Mouse (Mus musculus): ENCODE data around the gene Pak6. TPM values are rescaled to one million over a fixed set of nuclear protein-coding genes. Genes with fewer than 3 reads are reported as not detected.
"Not testable (repeated sequence)": the region's sequence is repeated elsewhere in the genome, so short reads cannot be mapped to it uniquely, and the experiment has no call there.

Pak6 gene
- polyA plus RNA-seq, 1 experiment from 2014 or later, result 0.45 TPM

DNA sequence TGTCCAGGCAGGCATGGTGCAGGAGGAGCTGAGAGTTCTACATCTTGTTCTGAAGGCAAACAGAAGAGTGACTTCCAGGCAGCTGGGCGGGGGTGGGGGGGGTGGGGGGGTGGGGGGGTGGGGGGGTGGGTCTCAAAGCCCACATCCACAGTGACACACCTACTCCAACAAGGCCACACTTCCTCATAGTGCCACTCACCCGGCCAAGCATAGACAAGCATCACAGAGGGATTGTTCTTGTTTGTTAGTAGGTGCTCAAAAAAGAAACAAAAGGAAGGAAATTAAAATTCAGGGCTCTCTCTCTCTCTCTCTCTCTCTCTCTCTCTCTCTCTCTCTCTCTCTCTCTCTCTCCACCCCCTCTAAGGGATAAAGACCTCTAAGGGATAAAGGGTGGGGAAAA, 12.4 kb upstream of the Pak6 start:
- H3K36me3 ChIP-seq (replicated peaks), result peaks cover 10% of the 10 kb centered on the region
- not testable (repeated sequence) for H3K27ac ChIP-seq (replicated peaks); H3K9me3 ChIP-seq; H3K4me1 ChIP-seq; H3K4me3 ChIP-seq; DNase-seq (ENCODE audit: low spot score); H3K27me3 ChIP-seq (replicated peaks; ENCODE audit: low read depth, poor library complexity, severe bottlenecking)
- 63% methylated on average over 2 of the region's 2 CpGs for WGBS

DNA sequence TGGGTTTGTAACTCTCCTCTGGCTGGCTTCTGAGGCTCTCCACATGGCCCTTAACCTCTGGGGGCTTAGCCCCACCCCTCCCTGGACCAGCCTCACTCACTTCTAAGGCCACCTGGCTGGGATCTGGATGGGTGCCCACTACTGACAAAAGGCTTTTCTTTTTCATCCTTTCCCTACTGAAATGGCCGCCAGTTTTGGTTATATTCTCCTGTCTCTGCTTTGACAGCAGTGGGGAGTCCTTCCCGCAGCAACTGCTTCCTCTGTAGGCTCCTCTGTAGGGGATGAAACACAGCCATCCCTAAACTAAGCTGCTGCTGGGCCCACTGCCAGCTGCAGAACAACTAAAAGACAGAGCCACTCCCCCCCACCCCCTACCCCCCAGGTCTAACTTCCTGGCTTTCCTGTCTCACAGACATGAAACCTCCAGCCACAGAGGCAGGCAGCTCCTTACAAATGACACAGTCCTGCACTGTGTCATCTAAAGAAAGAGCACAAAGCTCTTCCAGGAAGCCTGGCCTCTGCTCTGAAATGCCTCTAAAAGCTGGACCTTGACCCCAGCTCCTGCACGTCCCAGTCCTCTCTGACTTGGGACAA, 6.3 kb upstream of the Pak6 start:
- 24% methylated on average over 3 of the region's 3 CpGs for WGBS
- no peaks in the 10 kb centered on the region for H3K9me3 ChIP-seq
- H3K36me3 ChIP-seq (replicated peaks), result no peaks in the 10 kb centered on the region
- H3K4me1 ChIP-seq, result peaks cover 34% of the 10 kb centered on the region
- H3K4me3 ChIP-seq, result no peak overlapping the region
- DNase-seq (ENCODE audit: low spot score), result no peak
- peak overlapping the region; percentile 44; the same call in 1 of the 2 replicates for H3K27ac ChIP-seq (replicated peaks)
- H3K27me3 ChIP-seq (replicated peaks; ENCODE audit: low read depth, poor library complexity, severe bottlenecking), result peaks cover 15% of the 10 kb centered on the region

DNA sequence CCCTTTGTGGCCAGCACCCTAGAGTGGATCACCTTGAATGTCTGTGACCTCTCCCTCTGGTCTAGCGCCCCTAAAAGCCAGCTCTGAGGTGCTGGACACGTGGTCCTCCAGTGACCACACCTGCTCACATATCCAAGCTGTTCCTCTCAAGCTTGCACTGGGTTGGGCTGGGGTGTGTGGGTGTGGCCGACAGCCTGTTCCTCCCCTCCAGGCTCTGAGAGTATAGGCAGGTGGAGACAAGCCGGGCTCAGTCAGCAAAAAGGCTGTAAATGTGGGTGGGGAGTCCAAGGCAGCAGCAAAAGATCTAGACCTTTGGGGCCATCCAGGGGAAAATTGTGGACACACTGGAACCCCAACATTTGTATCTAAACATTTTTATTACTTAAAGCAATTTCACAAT, 4.6 kb upstream of the Pak6 start:
- Histone ChIP-seq H3K36me3 (replicated peaks) (no peaks in the 10 kb centered on the region), H3K27me3 (replicated peaks; ENCODE audit: low read depth, poor library complexity, severe bottlenecking) (peaks cover 32% of the 10 kb centered on the region), H3K27ac (replicated peaks) (no peak overlapping the region), H3K4me3 (no peak overlapping the region), H3K9me3 (no peaks in the 10 kb centered on the region), H3K4me1 (peaks cover 46% of the 10 kb centered on the region)
- WGBS, result 40% methylated on average over 4 of the region's 4 CpGs
- DNase-seq (ENCODE audit: low spot score), result peak; percentile 34

DNA sequence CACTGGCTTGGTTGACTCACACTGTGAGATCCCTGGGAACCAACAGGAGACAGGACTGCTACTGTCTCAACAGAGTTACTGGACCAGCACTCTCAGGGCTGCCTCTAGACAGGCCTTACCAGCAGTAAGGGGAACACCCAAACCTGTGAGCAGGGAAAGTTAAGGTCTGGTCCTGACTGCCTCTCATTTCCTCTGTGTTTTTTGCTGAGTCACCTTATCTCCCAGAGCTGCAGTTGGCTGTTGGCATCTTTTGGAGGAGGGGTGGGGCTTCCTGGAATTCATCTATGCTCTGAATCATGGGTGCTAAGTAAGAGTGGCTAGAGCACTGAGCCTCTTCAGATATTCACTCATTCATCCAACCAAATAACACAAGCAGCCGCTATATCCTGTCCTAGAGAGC, 4.0 kb upstream of the Pak6 start:
- no peak overlapping the region for H3K4me3 ChIP-seq
- no peaks in the 10 kb centered on the region for H3K9me3 ChIP-seq
- WGBS, result 65% methylated on average over 1 of the region's 1 CpGs
- peaks cover 38% of the 10 kb centered on the region for H3K27me3 ChIP-seq (replicated peaks; ENCODE audit: low read depth, poor library complexity, severe bottlenecking)
- peak overlapping the region; percentile 84 for H3K27ac ChIP-seq (replicated peaks)
- H3K36me3 ChIP-seq (replicated peaks), result no peaks in the 10 kb centered on the region
- DNase-seq (ENCODE audit: low spot score), result no peak
- peaks cover 51% of the 10 kb centered on the region for H3K4me1 ChIP-seq

DNA sequence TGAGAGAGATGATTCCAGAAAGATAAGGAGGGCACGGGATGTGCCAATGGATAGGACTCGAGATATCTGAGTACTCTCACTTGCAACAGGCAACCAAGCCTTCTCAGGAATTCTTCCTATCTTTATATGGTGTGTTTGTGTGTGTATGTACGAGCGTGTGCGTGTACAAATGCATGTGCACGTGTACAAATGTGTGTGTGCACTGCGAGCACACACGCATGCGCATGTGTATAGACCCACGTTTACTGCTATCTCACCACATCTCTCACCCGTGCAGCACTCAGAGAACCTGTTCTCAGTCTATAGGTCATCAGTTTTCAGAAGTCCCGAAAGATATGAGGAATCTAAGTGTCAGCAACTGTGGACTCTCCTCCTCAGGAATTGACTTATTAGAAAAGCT, 3.6 kb upstream of the Pak6 start:
- 88% methylated on average over 12 of the region's 12 CpGs for WGBS
- H3K4me1 ChIP-seq, result peaks cover 51% of the 10 kb centered on the region
- H3K27me3 ChIP-seq (replicated peaks; ENCODE audit: low read depth, poor library complexity, severe bottlenecking), result peaks cover 42% of the 10 kb centered on the region
- H3K9me3 ChIP-seq, result no peaks in the 10 kb centered on the region
- no peak for DNase-seq (ENCODE audit: low spot score)
- no peaks in the 10 kb centered on the region for H3K36me3 ChIP-seq (replicated peaks)
- peak overlapping the region; percentile 84 for H3K27ac ChIP-seq (replicated peaks)
- peak overlapping the region; percentile 54; the same call in 1 of the 2 replicates for H3K4me3 ChIP-seq

DNA sequence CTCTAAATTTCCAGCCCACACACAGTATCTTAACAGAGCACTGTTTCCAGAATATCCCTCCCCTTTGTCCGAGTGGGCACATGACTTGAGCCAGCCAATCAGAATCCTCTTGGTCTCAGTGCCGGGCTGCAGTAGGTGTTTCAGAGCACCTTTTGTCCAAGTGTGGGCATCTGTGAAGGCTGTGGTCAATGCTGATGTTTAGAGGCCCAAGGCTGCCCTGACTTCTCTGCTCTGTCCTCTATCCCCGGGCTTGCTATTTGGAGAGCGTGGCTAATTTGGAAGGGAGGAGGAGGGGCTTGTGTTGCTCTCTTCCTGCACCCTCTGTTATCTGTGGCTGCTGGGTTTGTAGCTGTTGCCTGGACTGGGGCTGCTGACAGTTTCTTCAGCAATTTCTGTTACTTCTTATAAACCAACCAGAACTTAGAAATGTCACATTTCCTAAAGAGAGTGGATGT, 3.1 kb upstream of the Pak6 start:
- H3K27me3 ChIP-seq (replicated peaks; ENCODE audit: low read depth, poor library complexity, severe bottlenecking), result peaks cover 48% of the 10 kb centered on the region
- H3K36me3 ChIP-seq (replicated peaks), result no peaks in the 10 kb centered on the region
- under 1% methylated on average over 4 of the region's 4 CpGs for WGBS
- peak overlapping the region; percentile 84 for H3K27ac ChIP-seq (replicated peaks)
- peak; percentile 66 for DNase-seq (ENCODE audit: low spot score)
- no peaks in the 10 kb centered on the region for H3K9me3 ChIP-seq
- peaks cover 52% of the 10 kb centered on the region for H3K4me1 ChIP-seq
- peak overlapping the region; percentile 54 for H3K4me3 ChIP-seq

DNA sequence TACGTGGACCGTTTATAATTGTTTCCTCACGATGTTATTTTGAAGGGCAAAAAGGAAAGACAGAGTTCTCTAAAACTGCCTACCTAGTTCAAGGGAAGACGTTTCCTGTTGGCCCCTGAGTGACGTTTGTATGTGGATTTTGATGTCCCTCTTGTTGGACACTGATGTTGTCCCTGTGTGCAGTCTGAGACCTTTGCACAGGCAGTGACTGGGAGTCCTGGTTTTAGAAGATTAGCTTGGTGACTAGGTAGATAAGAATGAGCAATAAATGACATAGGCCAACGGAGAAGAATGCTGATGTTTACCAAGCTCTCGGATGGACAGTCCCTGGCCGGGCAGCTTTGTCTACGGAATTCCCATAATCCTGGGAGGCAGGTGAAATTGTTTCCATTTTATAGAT, 1.2 kb upstream of the Pak6 start:
- WGBS, result 78% methylated on average over 9 of the region's 9 CpGs
- Histone ChIP-seq H3K9me3 (no peaks in the 10 kb centered on the region), H3K27me3 (replicated peaks; ENCODE audit: low read depth, poor library complexity, severe bottlenecking) (peaks cover 66% of the 10 kb centered on the region)

DNA sequence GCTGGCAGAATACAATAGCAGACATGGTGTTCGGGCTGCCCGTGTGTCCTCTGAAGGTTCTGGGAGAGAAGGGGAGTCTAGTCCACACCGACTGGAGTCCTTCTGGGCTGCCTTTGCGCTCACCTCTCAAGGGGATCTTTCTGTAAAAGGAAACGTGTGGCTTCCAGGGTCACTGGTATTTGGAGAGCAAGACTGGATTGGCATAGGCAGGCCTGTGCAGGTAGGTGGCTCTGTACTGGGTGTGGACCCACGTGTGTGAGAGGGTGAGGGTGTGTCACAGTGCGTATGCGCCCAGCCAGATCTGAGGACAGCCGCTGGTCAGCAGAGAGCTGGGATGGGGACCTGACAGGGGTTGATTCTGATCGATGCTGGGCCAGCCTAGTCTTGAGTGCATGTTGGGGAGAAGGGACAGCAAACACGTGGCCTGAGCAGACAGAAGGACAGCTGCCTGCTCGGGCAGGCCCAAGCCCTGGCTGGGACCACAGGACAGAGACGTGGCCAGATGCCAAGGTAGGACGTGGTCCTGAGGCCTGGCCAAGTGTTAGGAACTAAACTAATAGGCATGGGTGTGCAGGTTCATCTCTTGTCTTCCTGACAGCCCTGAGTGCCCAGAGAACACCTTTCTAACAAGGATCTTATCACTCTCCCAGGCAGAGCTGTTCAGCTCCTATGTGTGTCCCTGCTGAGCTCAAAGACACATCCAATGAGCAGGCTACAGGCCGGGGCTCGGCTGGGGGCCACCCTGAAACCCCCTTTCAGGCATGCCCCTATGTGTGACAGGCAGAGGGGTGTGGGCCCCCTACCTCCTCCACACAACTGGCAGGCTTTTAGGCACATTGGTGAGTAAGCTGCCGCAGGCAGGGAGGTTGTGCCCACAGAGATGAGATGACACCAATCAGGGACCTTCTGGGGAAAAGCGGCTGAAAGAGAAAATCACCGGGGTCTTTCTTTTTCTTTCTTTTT, 982 bp downstream of the Pak6 start:
- peaks cover 61% of the 10 kb centered on the region for H3K27me3 ChIP-seq (replicated peaks; ENCODE audit: low read depth, poor library complexity, severe bottlenecking)
- peak overlapping the region; percentile 67 for H3K27ac ChIP-seq (replicated peaks)

More for the DNA sequence above, 1.2 kb upstream of the Pak6 start:
- no peak for DNase-seq (ENCODE audit: low spot score)
- H3K36me3 ChIP-seq (replicated peaks), result no peaks in the 10 kb centered on the region
- no peak overlapping the region for H3K4me3 ChIP-seq
- H3K4me1 ChIP-seq, result peaks cover 50% of the 10 kb centered on the region
- H3K27ac ChIP-seq (replicated peaks), result no peak overlapping the region

DNA sequence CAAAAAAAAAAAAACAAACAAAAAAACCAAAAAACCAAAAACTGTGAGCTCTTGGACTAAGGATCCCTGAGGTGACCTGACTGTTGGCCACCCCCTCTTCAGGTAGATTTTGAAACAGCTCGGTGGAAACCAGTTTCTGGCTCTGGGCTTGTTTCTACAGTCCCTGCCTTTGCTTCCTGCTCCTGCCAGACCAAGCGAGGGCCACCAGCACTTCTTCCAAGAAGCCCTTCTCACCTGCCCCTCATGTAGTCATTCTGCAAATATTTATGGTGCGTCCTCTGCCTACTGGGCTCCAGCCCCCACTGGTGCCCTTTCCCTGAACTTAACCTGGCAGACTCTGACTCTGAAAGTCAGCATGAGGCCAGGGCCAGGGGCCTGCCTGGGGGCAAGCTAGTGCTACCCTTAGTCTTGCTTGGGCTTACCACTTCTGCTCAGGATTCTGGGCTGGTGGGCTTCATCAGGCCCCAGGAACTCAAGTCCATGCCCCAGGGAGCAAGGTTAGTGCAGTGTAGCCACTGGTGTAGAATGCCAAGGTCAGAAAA, 1.9 kb downstream of the Pak6 start:
- Histone ChIP-seq H3K27ac (replicated peaks) (no peak overlapping the region), H3K36me3 (replicated peaks) (no peaks in the 10 kb centered on the region), H3K27me3 (replicated peaks; ENCODE audit: low read depth, poor library complexity, severe bottlenecking) (peaks cover 61% of the 10 kb centered on the region), H3K9me3 (no peaks in the 10 kb centered on the region), H3K4me1 (peaks cover 46% of the 10 kb centered on the region), H3K4me3 (no peak overlapping the region)
- 69% methylated on average over 3 of the region's 3 CpGs for WGBS
- no peak for DNase-seq (ENCODE audit: low spot score)

More for the DNA sequence above, 982 bp downstream of the Pak6 start:
- peaks cover 49% of the 10 kb centered on the region for H3K4me1 ChIP-seq
- H3K36me3 ChIP-seq (replicated peaks), result no peaks in the 10 kb centered on the region
- DNase-seq (ENCODE audit: low spot score), result peak; percentile 18
- WGBS, result 47% methylated on average over 19 of the region's 19 CpGs
- H3K4me3 ChIP-seq, result peak overlapping the region; percentile 60
- no peaks in the 10 kb centered on the region for H3K9me3 ChIP-seq

DNA sequence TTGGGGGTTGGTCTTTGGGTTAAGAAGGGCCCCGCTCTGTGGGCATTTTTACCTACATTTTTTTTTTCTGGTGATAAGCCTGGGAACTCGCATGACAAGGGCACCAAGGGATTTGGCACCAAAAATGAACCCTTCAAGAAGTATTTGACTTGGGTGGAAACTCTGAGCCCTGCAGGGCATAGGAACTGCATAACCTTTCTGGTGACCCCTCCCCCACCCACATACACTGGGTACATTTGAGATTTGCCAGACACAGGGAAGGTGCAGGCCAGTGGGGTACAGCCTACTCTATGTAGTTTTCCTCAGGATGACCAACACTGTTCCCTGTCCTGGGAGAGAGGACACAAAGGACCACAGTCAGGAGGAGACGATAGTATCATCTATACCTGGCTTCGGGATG, 2.5 kb downstream of the Pak6 start:
- 88% methylated on average over 4 of the region's 4 CpGs for WGBS
- H3K27me3 ChIP-seq (replicated peaks; ENCODE audit: low read depth, poor library complexity, severe bottlenecking), result peaks cover 61% of the 10 kb centered on the region

DNA sequence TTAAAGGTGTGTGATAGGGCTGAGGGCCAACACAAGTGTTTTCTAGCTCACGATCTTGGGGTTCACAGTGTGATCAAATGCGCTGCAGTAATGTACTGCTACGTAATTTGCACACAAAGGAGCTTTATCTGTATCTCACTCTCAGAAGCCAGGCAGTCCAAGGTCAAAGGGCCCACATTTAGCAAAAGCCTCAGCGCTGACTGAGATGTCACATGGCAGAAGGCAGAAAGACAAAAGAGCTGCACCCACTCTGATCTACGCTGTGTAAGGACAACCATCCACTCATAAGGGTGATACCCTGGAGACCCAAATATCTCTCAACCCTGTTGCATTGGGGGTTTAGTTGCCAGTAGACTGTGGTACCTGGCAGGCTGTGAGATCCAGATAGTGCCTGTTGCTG, 4.1 kb downstream of the Pak6 start:
- Histone ChIP-seq H3K27me3 (replicated peaks; ENCODE audit: low read depth, poor library complexity, severe bottlenecking) (peaks cover 61% of the 10 kb centered on the region), H3K4me3 (no peak overlapping the region), H3K4me1 (peaks cover 44% of the 10 kb centered on the region), H3K9me3 (no peaks in the 10 kb centered on the region), H3K27ac (replicated peaks) (no peak overlapping the region), H3K36me3 (replicated peaks) (no peaks in the 10 kb centered on the region)
- 69% methylated on average over 5 of the region's 5 CpGs for WGBS
- DNase-seq (ENCODE audit: low spot score), result no peak

More for the DNA sequence above, 2.5 kb downstream of the Pak6 start:
- H3K27ac ChIP-seq (replicated peaks), result no peak overlapping the region
- DNase-seq (ENCODE audit: low spot score), result no peak
- no peak overlapping the region for H3K4me3 ChIP-seq
- H3K36me3 ChIP-seq (replicated peaks), result no peaks in the 10 kb centered on the region
- H3K4me1 ChIP-seq, result peaks cover 44% of the 10 kb centered on the region
- H3K9me3 ChIP-seq, result no peaks in the 10 kb centered on the region

DNA sequence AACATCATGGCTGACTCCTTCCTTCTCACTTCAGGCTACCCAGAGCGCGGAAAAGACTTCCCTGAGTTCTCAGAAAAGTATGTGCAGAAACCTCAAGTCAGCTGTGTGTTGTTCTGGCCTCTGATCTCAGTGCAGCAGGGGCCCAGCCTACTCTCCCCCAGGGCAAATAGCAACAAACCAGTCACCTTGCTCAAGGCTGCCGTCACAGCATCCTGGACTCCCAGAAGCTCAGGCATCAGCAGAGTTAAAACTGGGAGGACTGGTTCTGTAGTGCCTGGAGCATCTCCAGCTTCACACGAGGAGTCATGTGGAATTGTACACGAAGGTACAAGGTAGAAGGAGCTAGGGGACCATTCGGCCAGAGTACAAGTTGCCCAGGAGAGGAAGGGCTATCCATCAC, 6.1 kb downstream of the Pak6 start:
- Histone ChIP-seq H3K27me3 (replicated peaks; ENCODE audit: low read depth, poor library complexity, severe bottlenecking) (peaks cover 61% of the 10 kb centered on the region), H3K4me3 (no peak overlapping the region), H3K4me1 (peaks cover 29% of the 10 kb centered on the region), H3K36me3 (replicated peaks) (no peaks in the 10 kb centered on the region), H3K9me3 (no peaks in the 10 kb centered on the region), H3K27ac (replicated peaks) (no peak overlapping the region)
- DNase-seq (ENCODE audit: low spot score), result peak; percentile 27
- 53% methylated on average over 6 of the region's 6 CpGs for WGBS
